Comparison of ENCODE assay signal across 23 mouse cellular contexts in genomic region chr1:127833714-127834113, GRCm38 (mm10). TPM values are rescaled to one million over a fixed set of nuclear protein-coding genes. Genes with fewer than 3 reads are reported as not detected.
DNase-seq lines count a peak whose midpoint lies in the region; ATAC-seq and TF ChIP-seq lines count a peak whose summit lies in the region.
"Had no signal": no experiment of that assay in that cellular context is flagged by ENCODE, and none has a peak within 500 bp of the region (broad histone marks: within the 10 kb centered on the region; RNA-seq: fewer than 3 reads in every experiment).

No protein-coding gene starts in this region.

- H3K36me3 ChIP-seq in midbrain, embryonic 11.5 days (ENCODE audit: control insufficient read depth, insufficient read depth, low read length): no peaks in the 10 kb centered on the region
- H3K36me3 ChIP-seq in midbrain, embryonic 10.5 days: no peaks in the 10 kb centered on the region
- peaks cover 0 to 6% of the 10 kb centered on the region in 2 experiments; a peak in 2 of 4 replicates for H3K36me3 ChIP-seq in MEL (ENCODE audit: control insufficient read depth in 1 of 2, insufficient read depth in 2 of 2, low read length in 2 of 2)
- no peaks in the 10 kb centered on the region for H3K36me3 ChIP-seq in liver, embryonic 12.5 days
- no peaks in the 10 kb centered on the region for H3K36me3 ChIP-seq in hindbrain, embryonic 16.5 days (ENCODE audit: control insufficient read depth, insufficient read depth, low read length)
- H3K36me3 ChIP-seq in hindbrain, embryonic 13.5 days: no peaks in the 10 kb centered on the region
- H3K36me3 ChIP-seq: embryonic facial prominence, embryonic 12.5 days; heart, embryonic 13.5 days had no signal

- H3K4me3 ChIP-seq in midbrain, embryonic 11.5 days (ENCODE audit: low read depth, low read length): no peak overlapping the region
- H3K4me3 ChIP-seq in midbrain, embryonic 10.5 days: no peak overlapping the region
- peak overlapping the region; percentile 9 to 43; a peak in 3 of 4 replicates for H3K4me3 ChIP-seq in MEL (ENCODE audit: control insufficient read depth in 1 of 2, insufficient read depth in 1 of 2, low read depth in 2 of 2, low read length in 2 of 2)
- H3K4me3 ChIP-seq in liver, embryonic 12.5 days: no peak overlapping the region
- H3K4me3 ChIP-seq in hindbrain, embryonic 16.5 days (ENCODE audit: low read length): no peak overlapping the region
- H3K4me3 ChIP-seq in hindbrain, embryonic 13.5 days: no peak overlapping the region
- H3K4me3 ChIP-seq: embryonic facial prominence, embryonic 12.5 days; gastrocnemius, adult 2 months; heart, embryonic 13.5 days had no signal

- TF ChIP-seq EP300 in MEL (IDR thresholded peaks at IDR 0.05; ENCODE audit: low read depth in 1 of 2, low read length in 2 of 2): 0 out of 4 replicates have a peak, but pooled peaks of 1 of the 2 experiments have one; percentile 2

- ATAC-seq in midbrain, embryonic 11.5 days (ENCODE audit: low FRiP score): no peak
- peak; percentile 61; the same call in 1 of the 2 replicates for ATAC-seq in liver, embryonic 12.5 days
- peak; percentile 74 for ATAC-seq in megakaryocyte-erythroid progenitor cell, adult 5-6 weeks (replicated peaks; ENCODE audit: low FRiP score, low TSS enrichment, poor library complexity, severe bottlenecking)
- ATAC-seq in hindbrain, embryonic 16.5 days: no peak
- no peak for ATAC-seq in hindbrain, embryonic 13.5 days (ENCODE audit: low FRiP score)
- ATAC-seq: forebrain, embryonic 16.5 days; hindbrain, postnatal 0 days had no signal

- H3K4me1 ChIP-seq in midbrain, embryonic 11.5 days (ENCODE audit: control insufficient read depth, insufficient read depth, low read length): no peaks in the 10 kb centered on the region
- peaks cover 6% of the 10 kb centered on the region; the same call in 1 of the 2 replicates for H3K4me1 ChIP-seq in midbrain, embryonic 10.5 days
- peaks cover 10 to 12% of the 10 kb centered on the region in 2 experiments for H3K4me1 ChIP-seq in MEL (ENCODE audit: control insufficient read depth in 1 of 2, insufficient read depth in 2 of 2, low read length in 2 of 2)
- peaks cover 14% of the 10 kb centered on the region for H3K4me1 ChIP-seq in liver, embryonic 12.5 days
- no peaks in the 10 kb centered on the region for H3K4me1 ChIP-seq in hindbrain, embryonic 16.5 days (ENCODE audit: control insufficient read depth, insufficient read depth, low read depth, low read length)
- no peaks in the 10 kb centered on the region for H3K4me1 ChIP-seq in hindbrain, embryonic 13.5 days (replicated peaks)
- H3K4me1 ChIP-seq: embryonic facial prominence, embryonic 12.5 days had no signal

- TF ChIP-seq RAD21 in MEL (IDR thresholded peaks at IDR 0.05; ENCODE audit: low read depth, low read length): no peak

- peak; percentile 31 for DNase-seq in midbrain, embryonic 11.5 days (ENCODE audit: low spot score, missing footprints)
- no peak for DNase-seq in midbrain, embryonic 10.5 days (ENCODE audit: low spot score)
- DNase-seq in MEL (ENCODE audit: low read depth, low spot score): peak; percentile 41
- DNase-seq in thymus, postnatal 4 days: no peak
- DNase-seq: adrenal gland, adult 8-10 months; adrenal gland, postnatal 36 days; cerebellum, adult 2 months; cerebellum, postnatal 25 days; gastrocnemius, adult 2 months; gastrocnemius, postnatal 36 days; heart, adult 11 months; heart, postnatal 36 days had no signal

- no peaks in the 10 kb centered on the region for H3K27me3 ChIP-seq in midbrain, embryonic 11.5 days (ENCODE audit: control insufficient read depth, insufficient read depth, low read length)
- no peaks in the 10 kb centered on the region for H3K27me3 ChIP-seq in midbrain, embryonic 10.5 days (ENCODE audit: low read depth, poor library complexity, severe bottlenecking)
- no peaks in the 10 kb centered on the region for H3K27me3 ChIP-seq in MEL (ENCODE audit: control insufficient read depth in 1 of 2, insufficient read depth in 2 of 2, low read length in 2 of 2)
- no peaks in the 10 kb centered on the region for H3K27me3 ChIP-seq in liver, embryonic 12.5 days (replicated peaks)
- no peaks in the 10 kb centered on the region for H3K27me3 ChIP-seq in hindbrain, embryonic 16.5 days (replicated peaks; ENCODE audit: control insufficient read depth, insufficient read depth, low read length)
- no peaks in the 10 kb centered on the region for H3K27me3 ChIP-seq in hindbrain, embryonic 13.5 days
- H3K27me3 ChIP-seq: embryonic facial prominence, embryonic 12.5 days; heart, embryonic 13.5 days had no signal

- H3K79me2 ChIP-seq in MEL (ENCODE audit: control insufficient read depth, insufficient read depth, low read length, poor library complexity): no peaks in the 10 kb centered on the region

- TF ChIP-seq CTCF in MEL (IDR thresholded peaks at IDR 0.05 in 2 of 3, conservative IDR thresholded peaks at IDR 0.05 in 1 of 3; ENCODE audit: control insufficient read depth in 1 of 3, insufficient read depth in 1 of 3, low read depth in 2 of 3, low read length in 3 of 3, poor library complexity in 1 of 3, severe bottlenecking in 1 of 3): no peak

- TF ChIP-seq POLR2A in MEL (IDR thresholded peaks at IDR 0.05; ENCODE audit: control insufficient read depth in 1 of 2, insufficient read depth in 1 of 2, low read depth in 1 of 2, low read length in 2 of 2, poor library complexity in 1 of 2): no peak

- H3K4me2 ChIP-seq in midbrain, embryonic 11.5 days: no peak overlapping the region
- H3K4me2 ChIP-seq in liver, embryonic 12.5 days: no peak overlapping the region
- no peak overlapping the region for H3K4me2 ChIP-seq in hindbrain, embryonic 16.5 days (ENCODE audit: low read length)
- no peak overlapping the region for H3K4me2 ChIP-seq in hindbrain, embryonic 13.5 days
- H3K4me2 ChIP-seq: embryonic facial prominence, embryonic 12.5 days; heart, embryonic 13.5 days had no signal

- no peaks in the 10 kb centered on the region for H3K9me3 ChIP-seq in midbrain, embryonic 11.5 days (ENCODE audit: control insufficient read depth, low read length)
- no peaks in the 10 kb centered on the region for H3K9me3 ChIP-seq in midbrain, embryonic 10.5 days (replicated peaks)
- no peaks in the 10 kb centered on the region for H3K9me3 ChIP-seq in MEL (replicated peaks; ENCODE audit: insufficient read depth, low read length)
- H3K9me3 ChIP-seq in liver, embryonic 12.5 days (replicated peaks): no peaks in the 10 kb centered on the region
- no peaks in the 10 kb centered on the region for H3K9me3 ChIP-seq in hindbrain, embryonic 16.5 days (ENCODE audit: control insufficient read depth, low read length)
- no peaks in the 10 kb centered on the region for H3K9me3 ChIP-seq in hindbrain, embryonic 13.5 days
- H3K9me3 ChIP-seq: embryonic facial prominence, embryonic 12.5 days; heart, embryonic 13.5 days had no signal

- no peak overlapping the region for H3K9ac ChIP-seq in midbrain, embryonic 11.5 days (ENCODE audit: low read length)
- peak overlapping the region; percentile 34 for H3K9ac ChIP-seq in MEL (ENCODE audit: control insufficient read depth, low read depth, low read length, poor library complexity, severe bottlenecking)
- no peak overlapping the region for H3K9ac ChIP-seq in liver, embryonic 12.5 days
- H3K9ac ChIP-seq in hindbrain, embryonic 16.5 days (ENCODE audit: low read depth, low read length): no peak overlapping the region
- H3K9ac ChIP-seq in hindbrain, embryonic 13.5 days: no peak overlapping the region
- H3K9ac ChIP-seq: embryonic facial prominence, embryonic 12.5 days; heart, embryonic 13.5 days had no signal

- WGBS in midbrain, embryonic 11.5 days: 63% methylated on average over 2 of the region's 2 CpGs
- 75% methylated on average over 2 of the region's 2 CpGs for WGBS in midbrain, embryonic 10.5 days
- WGBS in liver, embryonic 12.5 days (ENCODE audit: insufficient replicate concordance): 22% methylated on average over 2 of the region's 2 CpGs
- WGBS in hindbrain, embryonic 16.5 days: 59% methylated on average over 2 of the region's 2 CpGs
- 72% methylated on average over 2 of the region's 2 CpGs for WGBS in hindbrain, embryonic 13.5 days

- H3K27ac ChIP-seq in midbrain, embryonic 11.5 days (ENCODE audit: low read depth, low read length): no peak overlapping the region
- no peak overlapping the region for H3K27ac ChIP-seq in midbrain, embryonic 10.5 days (replicated peaks)
- H3K27ac ChIP-seq in MEL (ENCODE audit: control insufficient read depth, low read depth, low read length): no peak overlapping the region
- H3K27ac ChIP-seq in liver, embryonic 12.5 days: no peak overlapping the region
- H3K27ac ChIP-seq in hindbrain, embryonic 16.5 days (ENCODE audit: low read depth, low read length): no peak overlapping the region
- H3K27ac ChIP-seq in hindbrain, embryonic 13.5 days: no peak overlapping the region
- H3K27ac ChIP-seq: embryonic facial prominence, embryonic 12.5 days; gastrocnemius, adult 2 months; heart, embryonic 13.5 days; hindbrain, postnatal 0 days had no signal

RNA-seq across cellular contexts. Expression of gene Map3k19, which starts 21.1 kb away (rescaled TPM):
- polyA plus RNA-seq in midbrain, embryonic 11.5 days (2014; fragmentation: Nextera tagmentation; extraction: Ambion mirVana): 0.10 TPM in 1 of 2 replicates, not detected in the other
- 0.11 and 0.12 TPM in 2 replicates for polyA plus RNA-seq in midbrain, embryonic 10.5 days (2016; fragmentation: Nextera tagmentation; extraction: Ambion mirVana)
- total RNA-seq in MEL (2012; rRNA removed): not detected in 2 replicates
- polyA plus RNA-seq in MEL (2012; ENCODE audit: insufficient read depth in 1 of 2, insufficient read length in 2 of 2, low read depth in 1 of 2, low replicate concordance in 2 of 2, missing spikeins in 1 of 2): not detected
- polyA plus RNA-seq in liver, embryonic 12.5 days (2016; fragmentation: Nextera tagmentation; extraction: Ambion mirVana): not detected in 2 replicates
- total RNA-seq in megakaryocyte-erythroid progenitor cell, adult 5-6 weeks (2014; fragmentation: Nextera tagmentation): 0.24 TPM in 1 of 2 replicates, not detected in the other
- total RNA-seq in megakaryocyte-erythroid progenitor cell, adult 5-6 weeks (2017): not detected in 2 replicates
- polyA plus RNA-seq in hindbrain, embryonic 16.5 days (2015; fragmentation: Nextera tagmentation; extraction: Ambion mirVana): 0.84 and 1.1 TPM in 2 replicates
- polyA plus RNA-seq in hindbrain, embryonic 13.5 days (2015; fragmentation: Nextera tagmentation; extraction: Ambion mirVana): 0.65 and 0.70 TPM in 2 replicates
- total RNA-seq: gastrocnemius, postnatal 36 days had no signal
- polyA plus RNA-seq: forebrain, embryonic 11.5 days; heart, postnatal 0 days; intestine, embryonic 14.5 days had no signal

RNA-seq across cellular contexts. Expression of gene Rab3gap1, which starts 34.9 kb away (rescaled TPM):
- polyA plus RNA-seq in midbrain, embryonic 11.5 days (2014; fragmentation: Nextera tagmentation; extraction: Ambion mirVana): 14.1 and 15.5 TPM in 2 replicates
- polyA plus RNA-seq in midbrain, embryonic 10.5 days (2016; fragmentation: Nextera tagmentation; extraction: Ambion mirVana): 15.8 and 18.4 TPM in 2 replicates
- 59.3 and 62.3 TPM in 2 replicates for total RNA-seq in MEL (2012; rRNA removed)
- 10 to 100 TPM; 25.8 to 45.5 TPM for polyA plus RNA-seq in MEL (2012; ENCODE audit: insufficient read depth in 1 of 2, insufficient read length in 2 of 2, low read depth in 1 of 2, low replicate concordance in 2 of 2, missing spikeins in 1 of 2)
- polyA plus RNA-seq in liver, embryonic 12.5 days (2016; fragmentation: Nextera tagmentation; extraction: Ambion mirVana): 13.3 and 13.5 TPM in 2 replicates
- 24.0 and 25.4 TPM in 2 replicates for total RNA-seq in megakaryocyte-erythroid progenitor cell, adult 5-6 weeks (2014; fragmentation: Nextera tagmentation)
- total RNA-seq in megakaryocyte-erythroid progenitor cell, adult 5-6 weeks (2017): 40.7 and 53.1 TPM in 2 replicates
- polyA plus RNA-seq in hindbrain, embryonic 16.5 days (2015; fragmentation: Nextera tagmentation; extraction: Ambion mirVana): 20.9 and 21.1 TPM in 2 replicates
- polyA plus RNA-seq in hindbrain, embryonic 13.5 days (2015; fragmentation: Nextera tagmentation; extraction: Ambion mirVana): 20.7 and 21.2 TPM in 2 replicates

RNA-seq across cellular contexts. Expression of gene Ccnt2, which starts 59.8 kb away (rescaled TPM):
- 89.6 and 94.7 TPM in 2 replicates for polyA plus RNA-seq in midbrain, embryonic 11.5 days (2014; fragmentation: Nextera tagmentation; extraction: Ambion mirVana)
- 92.2 and 108 TPM in 2 replicates for polyA plus RNA-seq in midbrain, embryonic 10.5 days (2016; fragmentation: Nextera tagmentation; extraction: Ambion mirVana)
- total RNA-seq in MEL (2012; rRNA removed): 19.9 and 20.6 TPM in 2 replicates
- 10 to 100 TPM; 26.7 to 31.5 TPM for polyA plus RNA-seq in MEL (2012; ENCODE audit: insufficient read depth in 1 of 2, insufficient read length in 2 of 2, low read depth in 1 of 2, low replicate concordance in 2 of 2, missing spikeins in 1 of 2)
- polyA plus RNA-seq in liver, embryonic 12.5 days (2016; fragmentation: Nextera tagmentation; extraction: Ambion mirVana): 42.3 and 43.9 TPM in 2 replicates
- total RNA-seq in megakaryocyte-erythroid progenitor cell, adult 5-6 weeks (2014; fragmentation: Nextera tagmentation): 68.8 and 93.0 TPM in 2 replicates
- total RNA-seq in megakaryocyte-erythroid progenitor cell, adult 5-6 weeks (2017): 36.9 and 68.9 TPM in 2 replicates
- 75.6 and 84.4 TPM in 2 replicates for polyA plus RNA-seq in hindbrain, embryonic 16.5 days (2015; fragmentation: Nextera tagmentation; extraction: Ambion mirVana)
- 113 and 124 TPM in 2 replicates for polyA plus RNA-seq in hindbrain, embryonic 13.5 days (2015; fragmentation: Nextera tagmentation; extraction: Ambion mirVana)

Comparison
In these comparisons a context has a peak if more than half of its experiments do, and no peak if none do; other contexts are left out.
1. DNase-seq: peak in midbrain, embryonic 11.5 days (single experiment) and MEL (single experiment); none in midbrain, embryonic 10.5 days (single experiment) and thymus, postnatal 4 days (single experiment).
2. ATAC-seq: peak in liver, embryonic 12.5 days (single experiment) and megakaryocyte-erythroid progenitor cell, adult 5-6 weeks (single experiment); none in midbrain, embryonic 11.5 days (single experiment), hindbrain, embryonic 16.5 days (single experiment) and hindbrain, embryonic 13.5 days (single experiment).
3. H3K4me3 ChIP-seq: peak in MEL (2 of 2); none in midbrain, embryonic 11.5 days (single experiment), midbrain, embryonic 10.5 days (single experiment), liver, embryonic 12.5 days (single experiment), hindbrain, embryonic 16.5 days (single experiment) and hindbrain, embryonic 13.5 days (single experiment).